Comparison of ENCODE assay signal across 9 mouse cellular contexts in the genomic region with DNA sequence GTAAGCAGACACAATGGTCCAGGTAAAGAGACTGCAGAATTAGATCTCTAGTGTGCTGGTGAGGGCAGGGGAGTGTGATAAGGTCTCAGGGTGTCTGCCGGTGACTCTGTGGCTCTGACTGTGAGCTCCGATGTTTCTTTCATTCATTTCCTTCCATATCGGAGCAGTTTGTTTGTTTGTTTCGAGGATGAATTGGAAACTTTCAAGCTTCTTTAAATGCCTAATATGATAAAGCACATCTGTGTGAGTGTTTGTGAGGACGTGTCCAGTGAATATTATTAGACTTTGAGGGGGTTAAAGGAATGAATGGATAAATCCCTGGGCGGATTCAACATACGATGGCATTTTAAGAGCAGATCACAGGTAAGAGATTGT. TPM values are rescaled to one million over a fixed set of nuclear protein-coding genes. Genes with fewer than 3 reads are reported as not detected.
DNase-seq lines count a peak whose midpoint lies in the region; ATAC-seq and TF ChIP-seq lines count a peak whose summit lies in the region.
"Had no signal": no experiment of that assay in that cellular context is flagged by ENCODE, and none has a peak within 500 bp of the region (broad histone marks: within the 10 kb centered on the region; RNA-seq: fewer than 3 reads in every experiment).

No protein-coding gene starts in this region.

- peak overlapping the region; percentile 72 for H3K4me3 ChIP-seq in heart, adult 2 months
- H3K4me3 ChIP-seq in forebrain, embryonic 13.5 days, result peak overlapping the region; percentile 64
- peak overlapping the region; percentile 73 for H3K4me3 ChIP-seq in liver, embryonic 16.5 days (ENCODE audit: low read depth, low read length)

- no peaks in the 10 kb centered on the region for H3K27me3 ChIP-seq in heart, adult 2 months (ENCODE audit: control insufficient read depth, insufficient read depth, low read length)
- no peaks in the 10 kb centered on the region for H3K27me3 ChIP-seq in forebrain, embryonic 13.5 days
- H3K27me3 ChIP-seq in liver, embryonic 16.5 days (ENCODE audit: control insufficient read depth, insufficient read depth, low read depth, low read length), result no peaks in the 10 kb centered on the region

- H3K36me3 ChIP-seq in heart, adult 2 months (ENCODE audit: control insufficient read depth, insufficient read depth, low read length), result no peaks in the 10 kb centered on the region
- no peaks in the 10 kb centered on the region for H3K36me3 ChIP-seq in forebrain, embryonic 13.5 days (ENCODE audit: poor library complexity, severe bottlenecking)
- no peaks in the 10 kb centered on the region for H3K36me3 ChIP-seq in liver, embryonic 16.5 days (ENCODE audit: control insufficient read depth, insufficient read depth)
- H3K36me3 ChIP-seq: G1E had no signal

- TF ChIP-seq EP300 in heart, adult 2 months (IDR thresholded peaks at IDR 0.05; ENCODE audit: insufficient read depth, low read depth, low read length), result no peak

- no peak for ATAC-seq in forebrain, embryonic 13.5 days
- no peak for ATAC-seq in liver, embryonic 16.5 days (ENCODE audit: low read depth)
- no peak for ATAC-seq in frontal cortex, adult (ENCODE audit: low TSS enrichment)

- 20% methylated on average over 7 of the region's 7 CpGs for WGBS in heart, adult 2 months
- WGBS in forebrain, embryonic 13.5 days, result 20% methylated on average over 7 of the region's 7 CpGs
- 26% methylated on average over 7 of the region's 7 CpGs for WGBS in liver, embryonic 16.5 days (ENCODE audit: insufficient replicate concordance)

- no peaks in the 10 kb centered on the region; the same call in 1 of the 2 replicates for H3K4me1 ChIP-seq in heart, adult 2 months (ENCODE audit: control insufficient read depth, insufficient read depth, low read length)
- peaks cover 13% of the 10 kb centered on the region for H3K4me1 ChIP-seq in forebrain, embryonic 13.5 days
- H3K4me1 ChIP-seq in liver, embryonic 16.5 days (ENCODE audit: control insufficient read depth, low read depth, low read length), result peaks cover 14% of the 10 kb centered on the region

- TF ChIP-seq POLR2A in heart, adult 2 months (IDR thresholded peaks at IDR 0.05; ENCODE audit: insufficient read depth, low read depth, low read length), result no peak

- no peak for DNase-seq in heart, adult 2 months
- no peak for DNase-seq in heart, postnatal 36 days
- peak; percentile 49 for DNase-seq in 416B (ENCODE audit: low read depth)
- DNase-seq in left cerebral cortex, adult 11 months (ENCODE audit: low spot score), result no peak
- no peak for DNase-seq in frontal cortex, postnatal 36 days (ENCODE audit: low spot score in 2 of 2)

- no peaks in the 10 kb centered on the region for H3K9me3 ChIP-seq in forebrain, embryonic 13.5 days (replicated peaks)
- no peaks in the 10 kb centered on the region for H3K9me3 ChIP-seq in liver, embryonic 16.5 days (replicated peaks; ENCODE audit: control insufficient read depth, low read length)

- no peak overlapping the region for H3K9ac ChIP-seq in heart, adult 2 months (ENCODE audit: low read depth, low read length)
- peak overlapping the region; percentile 67 for H3K9ac ChIP-seq in forebrain, embryonic 13.5 days
- H3K9ac ChIP-seq in liver, embryonic 16.5 days (ENCODE audit: low read depth, low read length), result peak overlapping the region; percentile 37; the same call in 1 of the 2 replicates

- H3K79me2 ChIP-seq in heart, adult 2 months (replicated peaks; ENCODE audit: control insufficient read depth, insufficient read depth, low read length), result no peaks in the 10 kb centered on the region

- peak overlapping the region; percentile 68 for H3K4me2 ChIP-seq in forebrain, embryonic 13.5 days
- peak overlapping the region; percentile 84 for H3K4me2 ChIP-seq in liver, embryonic 16.5 days (ENCODE audit: low read depth, low read length)

- no peak overlapping the region for H3K27ac ChIP-seq in heart, adult 2 months
- H3K27ac ChIP-seq in forebrain, embryonic 13.5 days, result peak overlapping the region; percentile 64
- H3K27ac ChIP-seq in liver, embryonic 16.5 days (ENCODE audit: low read length), result no peak overlapping the region

- TF ChIP-seq CTCF in heart, adult 2 months (IDR thresholded peaks at IDR 0.05), result peak; percentile 1

- intact Hi-C loops in heart, adult 2 months (cut with DNase I), result no loop called here
- intact Hi-C loops in heart, postnatal 36 days (cut with DNase I), result no loop called here

RNA-seq across cellular contexts. Expression of gene Klrb1c, which starts 10.9 kb away (rescaled TPM):
- total RNA-seq in heart, adult 2 months (2021), result under 1 TPM; 0.18 TPM
- 0.20 and 0.92 TPM in 2 replicates for polyA plus RNA-seq in heart, adult 2 months (2012; rRNA removed)
- under 1 TPM in 1 of 2 experiments, not detected in 1; 0.16 TPM for total RNA-seq in heart, postnatal 36 days (2021)
- polyA plus RNA-seq in forebrain, embryonic 13.5 days (2015; fragmentation: Nextera tagmentation; extraction: Ambion mirVana), result not detected in 2 replicates
- 0.61 and 0.78 TPM in 2 replicates for polyA plus RNA-seq in liver, embryonic 16.5 days (2015; fragmentation: Nextera tagmentation; extraction: Ambion mirVana)
- polyA plus RNA-seq: G1E had no signal

RNA-seq across cellular contexts. Expression of gene Gm44511, which starts 26.2 kb away (rescaled TPM):
- total RNA-seq in heart, adult 2 months (2021), result not detected
- 0.86 TPM in 1 of 2 replicates, not detected in the other for polyA plus RNA-seq in heart, adult 2 months (2012; rRNA removed)
- total RNA-seq in heart, postnatal 36 days (2021), result not detected
- not detected in 2 replicates for polyA plus RNA-seq in forebrain, embryonic 13.5 days (2015; fragmentation: Nextera tagmentation; extraction: Ambion mirVana)
- 0.20 TPM in 1 of 2 replicates, not detected in the other for polyA plus RNA-seq in liver, embryonic 16.5 days (2015; fragmentation: Nextera tagmentation; extraction: Ambion mirVana)
- total RNA-seq: G1E had no signal
- polyA plus RNA-seq: G1E had no signal

RNA-seq across cellular contexts. Expression of gene Klrb1b, which starts 26.2 kb away (rescaled TPM):
- total RNA-seq in heart, adult 2 months (2021), result not detected
- 0.41 TPM in 1 of 2 replicates, not detected in the other for polyA plus RNA-seq in heart, adult 2 months (2012; rRNA removed)
- not detected for total RNA-seq in heart, postnatal 36 days (2021)
- polyA plus RNA-seq in forebrain, embryonic 13.5 days (2015; fragmentation: Nextera tagmentation; extraction: Ambion mirVana), result not detected in 2 replicates
- polyA plus RNA-seq in liver, embryonic 16.5 days (2015; fragmentation: Nextera tagmentation; extraction: Ambion mirVana), result 0.23 and 0.46 TPM in 2 replicates
- polyA plus RNA-seq: G1E had no signal
